Mouse (Mus musculus): ENCODE results near the gene Pmvk. TPM values are rescaled to one million over a fixed set of nuclear protein-coding genes. Genes with fewer than 3 reads are reported as not detected.

The Pmvk gene
- polyA plus RNA-seq, 1 experiment from 2014 or later = 84.4 TPM

Other genes with a start within 250 kb of the Pmvk start
- gene Thbs3, start 239.4 kb upstream of the Pmvk start, polyA plus RNA-seq (2014; fragmentation: Nextera tagmentation; extraction: Ambion mirVana) = 49.9 and 57.2 TPM in 2 replicates
- gene Mtx1, start 227.5 kb upstream of the Pmvk start, polyA plus RNA-seq (2014; fragmentation: Nextera tagmentation; extraction: Ambion mirVana) = 156 and 182 TPM in 2 replicates
- gene Muc1, start 225.5 kb upstream of the Pmvk start, polyA plus RNA-seq (2014; fragmentation: Nextera tagmentation; extraction: Ambion mirVana) = 1.2 and 1.9 TPM in 2 replicates
- gene Krtcap2, start 208.6 kb upstream of the Pmvk start, polyA plus RNA-seq (2014; fragmentation: Nextera tagmentation; extraction: Ambion mirVana) = 197 and 234 TPM in 2 replicates
- gene Trim46, start 208.2 kb upstream of the Pmvk start, polyA plus RNA-seq (2014; fragmentation: Nextera tagmentation; extraction: Ambion mirVana) = 34.0 and 50.3 TPM in 2 replicates
- 91.5 and 112 TPM in 2 replicates for gene Dpm3, start 195.2 kb upstream of the Pmvk start, polyA plus RNA-seq (2014; fragmentation: Nextera tagmentation; extraction: Ambion mirVana)
- 32.4 and 38.4 TPM in 2 replicates for gene Slc50a1, start 184.0 kb upstream of the Pmvk start, polyA plus RNA-seq (2014; fragmentation: Nextera tagmentation; extraction: Ambion mirVana)
- gene Efna1, start 173.4 kb upstream of the Pmvk start, polyA plus RNA-seq (2014; fragmentation: Nextera tagmentation; extraction: Ambion mirVana) = 10.5 and 11.6 TPM in 2 replicates
- 30.1 and 42.0 TPM in 2 replicates for gene Efna3, start 131.6 kb upstream of the Pmvk start, polyA plus RNA-seq (2014; fragmentation: Nextera tagmentation; extraction: Ambion mirVana)
- gene Efna4, start 116.5 kb upstream of the Pmvk start, polyA plus RNA-seq (2014; fragmentation: Nextera tagmentation; extraction: Ambion mirVana) = 12.3 and 14.6 TPM in 2 replicates
- gene Adam15, start 104.5 kb upstream of the Pmvk start, polyA plus RNA-seq (2014; fragmentation: Nextera tagmentation; extraction: Ambion mirVana) = 13.4 and 19.3 TPM in 2 replicates
- gene Dcst2, start 92.6 kb upstream of the Pmvk start, polyA plus RNA-seq (2014; fragmentation: Nextera tagmentation; extraction: Ambion mirVana) = 0.08 and 0.15 TPM in 2 replicates
- gene Dcst1, start 89.3 kb upstream of the Pmvk start, polyA plus RNA-seq (2014; fragmentation: Nextera tagmentation; extraction: Ambion mirVana) = 0.78 and 0.83 TPM in 2 replicates
- 0.28 and 0.41 TPM in 2 replicates for gene Zbtb7b, start 59.8 kb upstream of the Pmvk start, polyA plus RNA-seq (2014; fragmentation: Nextera tagmentation; extraction: Ambion mirVana)
- not detected in 2 replicates for gene Lenep, start 51.7 kb upstream of the Pmvk start, polyA plus RNA-seq (2014; fragmentation: Nextera tagmentation; extraction: Ambion mirVana)
- gene Flad1, start 42.7 kb upstream of the Pmvk start, polyA plus RNA-seq (2014; fragmentation: Nextera tagmentation; extraction: Ambion mirVana) = 34.9 and 41.0 TPM in 2 replicates
- gene Cks1b, start 36.2 kb upstream of the Pmvk start, polyA plus RNA-seq (2014; fragmentation: Nextera tagmentation; extraction: Ambion mirVana) = 200 and 269 TPM in 2 replicates
- 9.9 and 11.8 TPM in 2 replicates for gene Shc1, start 36.1 kb upstream of the Pmvk start, polyA plus RNA-seq (2014; fragmentation: Nextera tagmentation; extraction: Ambion mirVana)
- gene Pygo2, start 24.3 kb upstream of the Pmvk start, polyA plus RNA-seq (2014; fragmentation: Nextera tagmentation; extraction: Ambion mirVana) = 35.2 and 41.1 TPM in 2 replicates
- gene Pbxip1, start 17.8 kb upstream of the Pmvk start, polyA plus RNA-seq (2014; fragmentation: Nextera tagmentation; extraction: Ambion mirVana) = 7.7 and 8.3 TPM in 2 replicates
- gene Kcnn3, start 65.6 kb downstream of the Pmvk start, polyA plus RNA-seq (2014; fragmentation: Nextera tagmentation; extraction: Ambion mirVana) = 4.8 and 6.1 TPM in 2 replicates